Mouse (Mus musculus): Measurements from ENCODE around the gene Tmco4. TPM values are rescaled to one million over a fixed set of nuclear protein-coding genes. Genes with fewer than 3 reads are reported as not detected.
A peak's percentile ranks its signal among the peaks of the same experiment; 100 is the strongest.

Gene Tmco4
- polyA plus RNA-seq, 1 experiment from 2014 or later = 1.2 TPM

GRCm38 (mm10) chr4:139001433-139001832, 28.7 kb downstream of the Tmco4 start:
- no peaks in the 10 kb centered on the region for H3K9me3 ChIP-seq (replicated peaks)
- no peak overlapping the region for H3K4me3 ChIP-seq (replicated peaks)
- no peak overlapping the region for H3K4me2 ChIP-seq
- WGBS = 38% methylated on average over 6 of the region's 6 CpGs
- no peak overlapping the region for H3K27ac ChIP-seq (replicated peaks)
- no peaks in the 10 kb centered on the region for H3K27me3 ChIP-seq (replicated peaks)
- H3K9ac ChIP-seq (replicated peaks) = no peak overlapping the region
- no peak for ATAC-seq (ENCODE audit: low FRiP score)
- H3K4me1 ChIP-seq = peaks cover 12% of the 10 kb centered on the region
- no peaks in the 10 kb centered on the region for H3K36me3 ChIP-seq

GRCm38 (mm10) chr4:139004067-139004466, 31.4 kb downstream of the Tmco4 start:
- ATAC-seq (ENCODE audit: low FRiP score) = no peak
- Histone ChIP-seq H3K4me3 (replicated peaks) (no peak overlapping the region), H3K27ac (replicated peaks) (peak overlapping the region; percentile 37; the same call in 1 of the 2 replicates), H3K9ac (replicated peaks) (no peak overlapping the region), H3K9me3 (replicated peaks) (no peaks in the 10 kb centered on the region), H3K36me3 (no peaks in the 10 kb centered on the region), H3K4me1 (peaks cover 24% of the 10 kb centered on the region), H3K4me2 (no peak overlapping the region), H3K27me3 (replicated peaks) (no peaks in the 10 kb centered on the region)
- 72% methylated on average over 8 of the region's 8 CpGs for WGBS

- peak; percentile 61; the same call in 1 of the 2 replicates for ATAC-seq (ENCODE audit: low FRiP score)
- no peak overlapping the region for H3K4me3 ChIP-seq (replicated peaks)
- no peak overlapping the region for H3K9ac ChIP-seq (replicated peaks)
- H3K36me3 ChIP-seq = no peaks in the 10 kb centered on the region
- WGBS = 41% methylated on average over 5 of the region's 6 CpGs
- peaks cover 24% of the 10 kb centered on the region for H3K4me1 ChIP-seq
- no peak overlapping the region for H3K4me2 ChIP-seq
- 0 out of 2 replicates have a peak overlapping the region, but pooled peaks have one; percentile 18 for H3K27ac ChIP-seq (replicated peaks)
- no peaks in the 10 kb centered on the region for H3K9me3 ChIP-seq (replicated peaks)
- no peaks in the 10 kb centered on the region for H3K27me3 ChIP-seq (replicated peaks)
Observed at GRCm38 (mm10) chr4:139005214-139005613, 32.5 kb downstream of the Tmco4 start.

- no peaks in the 10 kb centered on the region for H3K9me3 ChIP-seq (replicated peaks)
- H3K9ac ChIP-seq (replicated peaks) = no peak overlapping the region
- no peak overlapping the region for H3K4me2 ChIP-seq
- no peaks in the 10 kb centered on the region for H3K27me3 ChIP-seq (replicated peaks)
- H3K4me3 ChIP-seq (replicated peaks) = no peak overlapping the region
- no peak overlapping the region for H3K27ac ChIP-seq (replicated peaks)
- ATAC-seq (ENCODE audit: low FRiP score) = no peak
- H3K36me3 ChIP-seq = no peaks in the 10 kb centered on the region
- WGBS = 86% methylated on average over 3 of the region's 3 CpGs
- H3K4me1 ChIP-seq = peaks cover 24% of the 10 kb centered on the region
Observed at GRCm38 (mm10) chr4:139007353-139007752, 34.7 kb downstream of the Tmco4 start.

GRCm38 (mm10) chr4:139007981-139008536, 35.4 kb downstream of the Tmco4 start:
- Histone ChIP-seq H3K4me3 (replicated peaks) (no peak overlapping the region), H3K9me3 (replicated peaks) (no peaks in the 10 kb centered on the region), H3K4me2 (no peak overlapping the region), H3K27me3 (replicated peaks) (no peaks in the 10 kb centered on the region), H3K9ac (replicated peaks) (no peak overlapping the region), H3K36me3 (no peaks in the 10 kb centered on the region), H3K27ac (replicated peaks) (no peak overlapping the region), H3K4me1 (peaks cover 24% of the 10 kb centered on the region)
- ATAC-seq (ENCODE audit: low FRiP score) = no peak
- 28% methylated on average over 6 of the region's 6 CpGs for WGBS

GRCm38 (mm10) chr4:139011201-139011702, 38.6 kb downstream of the Tmco4 start:
- WGBS = 89% methylated on average over 13 of the region's 13 CpGs
- Histone ChIP-seq H3K27ac (replicated peaks) (no peak overlapping the region), H3K27me3 (replicated peaks) (no peaks in the 10 kb centered on the region), H3K9ac (replicated peaks) (no peak overlapping the region), H3K4me3 (replicated peaks) (no peak overlapping the region), H3K4me2 (no peak overlapping the region), H3K9me3 (replicated peaks) (no peaks in the 10 kb centered on the region), H3K36me3 (no peaks in the 10 kb centered on the region), H3K4me1 (peaks cover 12% of the 10 kb centered on the region; the same call in 1 of the 2 replicates)
- no peak for ATAC-seq (ENCODE audit: low FRiP score)

GRCm38 (mm10) chr4:139013281-139013680, 40.6 kb downstream of the Tmco4 start:
- Histone ChIP-seq H3K27me3 (replicated peaks) (no peaks in the 10 kb centered on the region), H3K27ac (replicated peaks) (no peak overlapping the region), H3K36me3 (no peaks in the 10 kb centered on the region), H3K4me1 (peaks cover 2% of the 10 kb centered on the region; the same call in 1 of the 2 replicates), H3K4me3 (replicated peaks) (no peak overlapping the region), H3K4me2 (no peak overlapping the region), H3K9me3 (replicated peaks) (no peaks in the 10 kb centered on the region), H3K9ac (replicated peaks) (no peak overlapping the region)
- ATAC-seq (ENCODE audit: low FRiP score) = no peak
- 94% methylated on average over 11 of the region's 11 CpGs for WGBS

GRCm38 (mm10) chr4:139014793-139015192, 42.1 kb downstream of the Tmco4 start:
- no peak overlapping the region for H3K4me2 ChIP-seq
- no peaks in the 10 kb centered on the region for H3K36me3 ChIP-seq
- 81% methylated on average over 6 of the region's 6 CpGs for WGBS
- H3K9ac ChIP-seq (replicated peaks) = no peak overlapping the region
- H3K4me1 ChIP-seq = peaks cover 13% of the 10 kb centered on the region; the same call in 1 of the 2 replicates
- ATAC-seq (ENCODE audit: low FRiP score) = no peak
- H3K27me3 ChIP-seq (replicated peaks) = no peaks in the 10 kb centered on the region
- H3K9me3 ChIP-seq (replicated peaks) = no peaks in the 10 kb centered on the region
- no peak overlapping the region for H3K4me3 ChIP-seq (replicated peaks)
- H3K27ac ChIP-seq (replicated peaks) = no peak overlapping the region

GRCm38 (mm10) chr4:139018388-139018787, 45.7 kb downstream of the Tmco4 start:
- Histone ChIP-seq H3K36me3 (no peaks in the 10 kb centered on the region), H3K4me3 (replicated peaks) (no peak overlapping the region), H3K27me3 (replicated peaks) (no peaks in the 10 kb centered on the region), H3K4me2 (no peak overlapping the region), H3K9me3 (replicated peaks) (no peaks in the 10 kb centered on the region), H3K4me1 (peaks cover 16% of the 10 kb centered on the region; the same call in 1 of the 2 replicates), H3K9ac (replicated peaks) (no peak overlapping the region), H3K27ac (replicated peaks) (peak overlapping the region; percentile 49)
- WGBS = 87% methylated on average over 14 of the region's 14 CpGs
- no peak for ATAC-seq (ENCODE audit: low FRiP score)

GRCm38 (mm10) chr4:139018976-139019375, 46.3 kb downstream of the Tmco4 start:
- H3K9me3 ChIP-seq (replicated peaks) = no peaks in the 10 kb centered on the region
- no peak overlapping the region for H3K4me2 ChIP-seq
- ATAC-seq (ENCODE audit: low FRiP score) = no peak
- H3K27me3 ChIP-seq (replicated peaks) = no peaks in the 10 kb centered on the region
- no peak overlapping the region for H3K4me3 ChIP-seq (replicated peaks)
- peak overlapping the region; percentile 49 for H3K27ac ChIP-seq (replicated peaks)
- 20% methylated on average over 4 of the region's 4 CpGs for WGBS
- H3K9ac ChIP-seq (replicated peaks) = no peak overlapping the region
- H3K4me1 ChIP-seq = peaks cover 16% of the 10 kb centered on the region; the same call in 1 of the 2 replicates
- H3K36me3 ChIP-seq = no peaks in the 10 kb centered on the region

- no peaks in the 10 kb centered on the region for H3K36me3 ChIP-seq
- no peaks in the 10 kb centered on the region for H3K9me3 ChIP-seq (replicated peaks)
- 0 out of 2 replicates have a peak overlapping the region, but pooled peaks have one; percentile 49 for H3K27ac ChIP-seq (replicated peaks)
- H3K27me3 ChIP-seq (replicated peaks) = no peaks in the 10 kb centered on the region
- no peak overlapping the region for H3K4me2 ChIP-seq
- H3K4me3 ChIP-seq (replicated peaks) = no peak overlapping the region
- ATAC-seq (ENCODE audit: low FRiP score) = 0 out of 2 replicates have a peak, but pooled peaks have one; percentile 28
- peaks cover 18% of the 10 kb centered on the region; the same call in 1 of the 2 replicates for H3K4me1 ChIP-seq
- WGBS = 52% methylated on average over 13 of the region's 13 CpGs
- no peak overlapping the region for H3K9ac ChIP-seq (replicated peaks)
Observed at GRCm38 (mm10) chr4:139019413-139019812, 46.7 kb downstream of the Tmco4 start.

GRCm38 (mm10) chr4:139020385-139020784, 47.7 kb downstream of the Tmco4 start:
- Histone ChIP-seq H3K9ac (replicated peaks) (no peak overlapping the region), H3K4me1 (peaks cover 21% of the 10 kb centered on the region; the same call in 1 of the 2 replicates), H3K9me3 (replicated peaks) (no peaks in the 10 kb centered on the region), H3K27me3 (replicated peaks) (no peaks in the 10 kb centered on the region), H3K4me3 (replicated peaks) (no peak overlapping the region), H3K36me3 (no peaks in the 10 kb centered on the region), H3K27ac (replicated peaks) (no peak overlapping the region), H3K4me2 (no peak overlapping the region)
- no peak for ATAC-seq (ENCODE audit: low FRiP score)
- 60% methylated on average over 3 of the region's 3 CpGs for WGBS

Data from neural tube, embryonic 15.5 days (tissue).